Comparison of ENCODE assay signal across 9 mouse cellular contexts in the genomic region with DNA sequence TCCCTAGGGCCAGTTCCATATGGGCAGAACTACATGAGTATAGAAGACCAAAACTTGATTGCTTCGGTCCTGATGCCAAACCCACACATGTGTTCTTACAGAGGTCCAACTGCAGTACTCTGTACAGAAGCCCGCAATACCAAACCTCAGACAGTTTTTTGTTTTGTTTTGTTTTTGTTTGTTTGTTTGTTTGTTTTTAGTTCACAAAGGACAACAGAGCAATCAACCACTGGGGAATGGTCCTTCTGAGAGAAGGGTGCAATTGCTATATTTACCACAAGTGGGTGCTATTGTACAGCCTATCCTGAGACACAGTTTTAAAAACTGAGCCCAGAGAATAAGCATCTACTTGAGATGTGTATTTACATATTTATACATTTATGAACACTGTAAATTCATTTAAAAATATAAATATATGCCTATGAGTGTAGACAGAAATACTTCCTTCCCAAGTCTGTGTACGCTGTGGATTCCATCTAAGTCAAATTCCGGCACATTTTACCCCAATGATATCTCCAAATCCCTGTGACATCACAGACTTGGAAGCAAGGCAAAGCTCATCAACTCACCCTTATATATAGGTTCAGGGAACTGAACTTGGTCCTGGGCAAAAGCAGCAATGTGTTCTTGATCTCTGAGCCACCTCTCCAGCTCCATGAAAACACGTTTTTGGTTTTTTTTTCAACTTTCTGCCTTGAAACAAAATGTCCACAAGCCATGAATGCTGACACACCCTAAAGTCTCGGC.
DNase-seq lines count a peak whose midpoint lies in the region; ATAC-seq and TF ChIP-seq lines count a peak whose summit lies in the region.
"Had no signal": no experiment of that assay in that cellular context is flagged by ENCODE, and none has a peak within 500 bp of the region (broad histone marks: within the 10 kb centered on the region; RNA-seq: fewer than 3 reads in every experiment).

No protein-coding gene starts in this region.

- 61% methylated on average over 6 of the region's 6 CpGs for WGBS in liver, postnatal 0 days (ENCODE audit: insufficient replicate concordance)
- WGBS in liver, embryonic 12.5 days (ENCODE audit: insufficient replicate concordance): 56% methylated on average over 6 of the region's 6 CpGs
- WGBS in midbrain, embryonic 13.5 days: 66% methylated on average over 6 of the region's 6 CpGs

- DNase-seq in cerebellum, adult 8-10 months: peak; percentile 25
- no peak for DNase-seq in liver, postnatal 0 days
- peak; percentile 59 for DNase-seq in embryo, embryonic 10.5 days (ENCODE audit: low spot score)
- no peak for DNase-seq in thymus, postnatal 10 days (ENCODE audit: low spot score in 2 of 2)
- DNase-seq in spleen, postnatal 4 days (ENCODE audit: low spot score in 2 of 2): no peak

- H3K4me3 ChIP-seq in liver, postnatal 0 days (ENCODE audit: low read depth, low read length): no peak overlapping the region
- no peak overlapping the region for H3K4me3 ChIP-seq in liver, embryonic 12.5 days
- H3K4me3 ChIP-seq in midbrain, embryonic 13.5 days (replicated peaks): no peak overlapping the region
- H3K4me3 ChIP-seq: embryonic facial prominence, embryonic 12.5 days had no signal

- no peaks in the 10 kb centered on the region for H3K27me3 ChIP-seq in liver, postnatal 0 days (ENCODE audit: insufficient read depth, low read length)
- H3K27me3 ChIP-seq in liver, embryonic 12.5 days (replicated peaks): no peaks in the 10 kb centered on the region
- no peaks in the 10 kb centered on the region for H3K27me3 ChIP-seq in midbrain, embryonic 13.5 days
- H3K27me3 ChIP-seq: embryonic facial prominence, embryonic 12.5 days had no signal

- no peaks in the 10 kb centered on the region for H3K4me1 ChIP-seq in liver, postnatal 0 days (ENCODE audit: insufficient read depth)
- no peaks in the 10 kb centered on the region for H3K4me1 ChIP-seq in liver, embryonic 12.5 days
- H3K4me1 ChIP-seq in midbrain, embryonic 13.5 days (replicated peaks): no peaks in the 10 kb centered on the region
- H3K4me1 ChIP-seq: embryonic facial prominence, embryonic 12.5 days had no signal

- H3K9me3 ChIP-seq in liver, postnatal 0 days (ENCODE audit: low read length): no peaks in the 10 kb centered on the region
- no peaks in the 10 kb centered on the region for H3K9me3 ChIP-seq in liver, embryonic 12.5 days (replicated peaks)
- H3K9me3 ChIP-seq in midbrain, embryonic 13.5 days: no peaks in the 10 kb centered on the region
- H3K9me3 ChIP-seq: embryonic facial prominence, embryonic 12.5 days had no signal

- ATAC-seq in cerebellum, adult (ENCODE audit: insufficient number of reproducible peaks, low FRiP score, low TSS enrichment): no peak
- ATAC-seq in liver, postnatal 0 days: no peak
- ATAC-seq in liver, embryonic 12.5 days: no peak
- ATAC-seq in midbrain, embryonic 13.5 days: peak; percentile 60

- H3K4me2 ChIP-seq in liver, postnatal 0 days (ENCODE audit: low read depth, low read length): no peak overlapping the region
- no peak overlapping the region for H3K4me2 ChIP-seq in liver, embryonic 12.5 days
- H3K4me2 ChIP-seq in midbrain, embryonic 13.5 days (replicated peaks): no peak overlapping the region
- H3K4me2 ChIP-seq: embryonic facial prominence, embryonic 12.5 days had no signal

- TF ChIP-seq CTCF in liver, postnatal 0 days (IDR thresholded peaks at IDR 0.05; ENCODE audit: low read depth): peak; percentile 70

- no peaks in the 10 kb centered on the region for H3K36me3 ChIP-seq in liver, postnatal 0 days (replicated peaks; ENCODE audit: insufficient read depth, low read length)
- no peaks in the 10 kb centered on the region for H3K36me3 ChIP-seq in liver, embryonic 12.5 days
- H3K36me3 ChIP-seq in midbrain, embryonic 13.5 days: no peaks in the 10 kb centered on the region
- H3K36me3 ChIP-seq: embryonic facial prominence, embryonic 12.5 days had no signal

- no peak for TF ChIP-seq EP300 in liver, postnatal 0 days (IDR thresholded peaks at IDR 0.05; ENCODE audit: low read depth)

- no peak overlapping the region for H3K9ac ChIP-seq in liver, postnatal 0 days (replicated peaks)
- H3K9ac ChIP-seq in liver, embryonic 12.5 days: no peak overlapping the region
- H3K9ac ChIP-seq in midbrain, embryonic 13.5 days (replicated peaks): no peak overlapping the region
- H3K9ac ChIP-seq: embryonic facial prominence, embryonic 12.5 days had no signal

- H3K27ac ChIP-seq in liver, postnatal 0 days (ENCODE audit: low read depth): no peak overlapping the region
- no peak overlapping the region for H3K27ac ChIP-seq in liver, embryonic 12.5 days
- H3K27ac ChIP-seq in midbrain, embryonic 13.5 days: no peak overlapping the region
- H3K27ac ChIP-seq: embryonic facial prominence, embryonic 12.5 days had no signal

Comparison
In these comparisons a context has a peak if more than half of its experiments do, and no peak if none do; other contexts are left out.
1. DNase-seq: peak in cerebellum, adult 8-10 months (single experiment) and embryo, embryonic 10.5 days (single experiment); none in liver, postnatal 0 days (single experiment), thymus, postnatal 10 days (0 of 2) and spleen, postnatal 4 days (0 of 2).